Mouse (Mus musculus) spleen, adult 2 months (tissue): ENCODE results near the gene Rpl9.

Experiments
- CTCF ChIP-seq: fragments of 200-500 bp; IDR thresholded peaks from 2 replicates; pipeline ENCODE4 v1.5.1; 2011; ENCODE audit warnings: mild to moderate bottlenecking, inconsistent platforms; ENCODE audit not compliant: insufficient read depth, insufficient read length, insufficient replicate concordance; ENCODE audit errors: extremely low read depth
- POLR2A ChIP-seq: fragments of 200-500 bp; IDR thresholded peaks from 2 replicates; pipeline ENCODE4 v1.6.1; 2011; ENCODE audit warnings: low read depth, low read length, inconsistent platforms

DNA sequence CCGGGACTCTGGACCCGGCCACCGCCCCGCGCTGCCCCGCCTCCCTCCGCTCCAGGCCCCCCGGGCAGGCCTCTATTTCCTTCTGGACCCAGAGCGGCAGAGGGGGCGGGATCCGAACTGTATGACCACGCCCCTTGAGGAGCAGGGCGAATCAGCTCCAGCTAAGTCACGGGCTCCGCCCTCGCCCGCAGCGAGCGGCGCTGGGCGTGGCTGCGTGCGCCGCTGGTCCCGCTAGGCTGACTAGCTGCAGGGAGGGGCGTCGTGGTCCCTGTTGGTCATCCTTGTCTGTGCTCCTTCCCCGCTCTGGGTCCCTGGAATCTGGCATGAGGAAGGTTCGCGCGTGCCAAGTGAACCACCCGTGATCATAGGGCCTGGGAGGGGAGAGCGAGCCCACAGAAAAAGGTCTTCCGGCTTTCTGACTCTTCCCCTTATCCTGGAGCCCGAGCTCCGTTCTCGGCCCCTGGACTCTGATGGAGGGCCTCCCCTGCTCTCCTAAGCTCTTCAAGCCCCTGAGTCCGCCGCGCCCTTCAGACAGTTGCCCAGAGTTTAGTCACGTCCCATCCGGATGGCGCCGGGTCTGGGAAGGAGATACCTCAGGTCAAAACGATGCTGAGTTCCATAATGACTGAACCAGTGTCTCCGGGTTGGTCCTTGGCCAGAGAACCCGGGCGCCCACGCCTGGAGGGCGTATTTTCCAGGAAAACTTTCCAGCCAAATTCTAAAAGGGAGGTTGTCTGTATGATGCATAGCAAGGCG lies 44.7 kb upstream of the Rpl9 start, which contains the start of gene Ugdh:
- peak; percentile 90 for TF ChIP-seq POLR2A
- TF ChIP-seq CTCF = 0 out of 2 replicates have a peak, but pooled peaks have one; percentile 3
